Mouse (Mus musculus): ENCODE measurements around the gene Pik3r6.

DNA sequence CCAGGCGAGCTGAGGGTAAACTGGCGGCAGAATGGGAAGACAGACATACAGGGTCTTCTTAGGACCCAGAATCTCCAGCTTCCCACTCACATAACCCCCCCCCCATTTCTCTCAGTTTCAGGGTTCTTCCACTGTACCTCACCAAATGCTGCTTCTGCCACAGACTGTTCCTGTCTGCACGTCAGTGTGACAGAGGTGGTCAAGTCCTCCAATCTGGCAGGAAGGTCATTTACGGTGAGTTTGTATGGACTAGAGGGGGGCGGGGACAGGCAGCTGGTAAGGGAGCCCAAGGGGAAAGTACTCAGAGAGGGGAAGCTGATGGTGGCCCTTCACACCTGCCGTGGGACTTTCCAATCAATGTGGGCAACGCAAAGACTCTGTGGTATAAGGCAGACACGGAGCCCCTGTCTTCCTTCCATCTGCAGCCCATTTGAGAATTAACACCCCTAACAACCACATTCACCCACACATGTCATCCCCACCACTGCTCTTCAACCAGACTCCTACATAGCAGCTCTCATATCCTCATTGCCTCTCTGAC lies 42.9 kb downstream of the Pik3r6 start:
- TF ChIP-seq CTCF (IDR thresholded peaks at IDR 0.05; ENCODE audit: borderline replicate concordance, insufficient read depth, low read length) (no peak), POLR2A (IDR thresholded peaks at IDR 0.05; ENCODE audit: low read depth, low read length) (no peak)

Measured in embryonic fibroblast, embryonic 13.5 days (primary cell).